In genomic region chr8:117037374-117037935, GRCm38 (mm10) we compare ENCODE assay signal across 20 mouse cellular contexts. TPM values are rescaled to one million over a fixed set of nuclear protein-coding genes. Genes with fewer than 3 reads are reported as not detected.
"Had no signal": no experiment of that assay in that cellular context is flagged by ENCODE, and none has a peak within 500 bp of the region (broad histone marks: within the 10 kb centered on the region; RNA-seq: fewer than 3 reads in every experiment).

No protein-coding gene starts in this region.

- H3K4me3 ChIP-seq: liver, embryonic 15.5 days; lung, embryonic 15.5 days; megakaryocyte, embryonic 14.5 days; midbrain, embryonic 12.5 days; midbrain, embryonic 15.5 days; neural tube, embryonic 12.5 days; stomach, embryonic 15.5 days had no signal

- H3K9ac ChIP-seq: liver, embryonic 15.5 days; liver, postnatal 0 days; lung, embryonic 15.5 days; midbrain, embryonic 12.5 days; midbrain, embryonic 15.5 days; neural tube, embryonic 12.5 days; stomach, embryonic 15.5 days had no signal

- ATAC-seq: liver, postnatal 0 days; lung, postnatal 0 days; midbrain, embryonic 15.5 days had no signal

- H3K4me1 ChIP-seq: liver, embryonic 15.5 days; lung, embryonic 15.5 days; stomach, embryonic 15.5 days had no signal

- H3K4me2 ChIP-seq: liver, embryonic 15.5 days; lung, embryonic 15.5 days; midbrain, embryonic 12.5 days; midbrain, embryonic 15.5 days; neural tube, embryonic 12.5 days; stomach, embryonic 15.5 days had no signal

- H3K27ac ChIP-seq: liver, embryonic 15.5 days; lung, embryonic 15.5 days; macrophage; midbrain, embryonic 12.5 days; midbrain, embryonic 15.5 days; neural tube, embryonic 12.5 days; stomach, embryonic 15.5 days; stomach, postnatal 0 days had no signal

- H3K36me3 ChIP-seq: liver, embryonic 15.5 days; lung, embryonic 15.5 days; midbrain, embryonic 12.5 days; midbrain, embryonic 15.5 days; neural tube, embryonic 12.5 days; stomach, embryonic 15.5 days had no signal

- H3K9me3 ChIP-seq: liver, embryonic 15.5 days; lung, embryonic 15.5 days; megakaryocyte, embryonic 14.5 days; midbrain, embryonic 12.5 days; midbrain, embryonic 15.5 days; neural tube, embryonic 12.5 days; stomach, embryonic 15.5 days had no signal

- H3K27me3 ChIP-seq: liver, embryonic 15.5 days; lung, embryonic 15.5 days; midbrain, embryonic 12.5 days; midbrain, embryonic 15.5 days; neural tube, embryonic 12.5 days; stomach, embryonic 15.5 days had no signal

- DNase-seq: liver, postnatal 0 days; lung, adult 2 months; lung, postnatal 14 days; lung, postnatal 36 days; right cerebral cortex, postnatal 14 days; thymus, adult 2 months; thymus, postnatal 25 days; thymus, postnatal 4 days had no signal

RNA-seq across cellular contexts. Expression of gene Pkd1l2, which starts 44.8 kb away (rescaled TPM):
- polyA plus RNA-seq: liver, embryonic 15.5 days; lung, embryonic 15.5 days; lung, postnatal 0 days; midbrain, embryonic 12.5 days; midbrain, embryonic 15.5 days; stomach, postnatal 0 days had no signal

RNA-seq across cellular contexts. Expression of gene Bco1, which starts 58.2 kb away (rescaled TPM):
- total RNA-seq: neutrophil, adult 5-6 weeks had no signal
- polyA plus RNA-seq: lung, postnatal 0 days; macrophage had no signal

RNA-seq across cellular contexts. Expression of gene 1700030J22Rik, which starts 58.7 kb away (rescaled TPM):
- total RNA-seq: megakaryocyte progenitor cell, adult 5-6 weeks; neutrophil, adult 5-6 weeks had no signal
